ENCODE assay signal across 7 mouse cellular contexts in the genomic region with DNA sequence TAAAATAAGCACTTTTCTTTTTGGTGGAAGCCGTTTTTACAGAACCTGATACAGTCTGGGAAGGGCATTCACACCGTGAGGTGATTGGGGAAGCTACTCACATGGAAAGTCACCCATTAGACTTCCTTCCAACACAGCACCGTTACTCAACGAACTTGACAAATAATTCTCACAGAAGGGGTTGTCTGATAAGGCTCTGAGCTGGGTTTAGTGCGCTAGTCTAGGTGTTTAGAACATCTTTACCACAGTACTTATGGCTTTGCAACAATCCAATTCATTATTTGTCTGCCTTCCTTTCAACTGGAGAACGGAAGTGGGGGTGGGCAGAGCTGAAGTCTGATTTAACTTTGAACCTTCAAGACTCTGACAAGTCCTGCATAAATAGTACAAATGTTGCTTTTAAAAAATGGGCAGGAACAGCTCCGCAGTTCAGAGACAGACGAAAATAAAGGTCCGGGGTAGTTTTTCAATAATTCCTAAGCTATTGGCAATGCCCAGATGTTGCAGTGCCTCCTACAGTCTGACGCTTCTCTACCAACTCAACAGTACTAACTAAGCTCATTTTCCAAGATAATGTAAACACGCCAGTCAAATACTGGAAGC. TPM values are rescaled to one million over a fixed set of nuclear protein-coding genes. Genes with fewer than 3 reads are reported as not detected.
A peak's percentile ranks its signal among the peaks of the same experiment; 100 is the strongest.
DNase-seq lines count a peak whose midpoint lies in the region; ATAC-seq lines count a peak whose summit lies in the region.

No protein-coding gene starts in this region.

- WGBS in intestine, embryonic 15.5 days: 11% methylated on average over 11 of the region's 11 CpGs

- H3K27me3 ChIP-seq in erythroblast, embryonic 14.5 days (ENCODE audit: control insufficient read depth): no peaks in the 10 kb centered on the region
- H3K27me3 ChIP-seq in intestine, embryonic 15.5 days (replicated peaks): no peaks in the 10 kb centered on the region

- peak overlapping the region; percentile 84 for H3K4me2 ChIP-seq in intestine, embryonic 15.5 days (replicated peaks)

- peak overlapping the region; percentile 71; the same call in 1 of the 2 replicates for H3K27ac ChIP-seq in intestine, embryonic 15.5 days

- H3K9ac ChIP-seq in intestine, embryonic 15.5 days: peak overlapping the region; percentile 66

- H3K36me3 ChIP-seq in erythroblast, embryonic 14.5 days (ENCODE audit: control insufficient read depth): peaks cover 3% of the 10 kb centered on the region; the same call in 1 of the 2 replicates
- no peaks in the 10 kb centered on the region for H3K36me3 ChIP-seq in intestine, embryonic 15.5 days

- peak; percentile 66 for DNase-seq in A20 (ENCODE audit: low read depth, low spot score)
- peak; percentile 29 to 39 for DNase-seq in CD8-positive naive resting alpha-beta T cell, adult 2 months (ENCODE audit: low read depth in 2 of 2, low spot score in 2 of 2)
- DNase-seq in thymus, postnatal 14 days: peak; percentile 70
- no peak for DNase-seq in urinary bladder, postnatal 36 days (ENCODE audit: low spot score in 2 of 2)

- ATAC-seq in intestine, embryonic 15.5 days: peak; percentile 13
- peak; percentile 47 for ATAC-seq in megakaryocyte, adult 5-6 weeks (ENCODE audit: poor library complexity, severe bottlenecking)

- H3K4me1 ChIP-seq in erythroblast, embryonic 14.5 days (ENCODE audit: control insufficient read depth): peaks cover 20% of the 10 kb centered on the region
- peaks cover 6% of the 10 kb centered on the region; the same call in 1 of the 2 replicates for H3K4me1 ChIP-seq in intestine, embryonic 15.5 days (replicated peaks)

- H3K9me3 ChIP-seq in erythroblast, embryonic 14.5 days (ENCODE audit: control insufficient read depth, low read length): no peaks in the 10 kb centered on the region
- H3K9me3 ChIP-seq in intestine, embryonic 15.5 days: no peaks in the 10 kb centered on the region

- peak overlapping the region; percentile 78 for H3K4me3 ChIP-seq in erythroblast, embryonic 14.5 days (replicated peaks)
- peak overlapping the region; percentile 88 for H3K4me3 ChIP-seq in intestine, embryonic 15.5 days (replicated peaks)

RNA-seq across cellular contexts. Expression of a gene that starts 0.9 kb away (rescaled TPM):
- polyA plus RNA-seq in erythroblast, embryonic 14.5 days (2012): 0.02 and 0.03 TPM in 2 replicates
- polyA plus RNA-seq in intestine, embryonic 15.5 days (2015; fragmentation: Nextera tagmentation; extraction: Ambion mirVana): 30.7 and 34.9 TPM in 2 replicates
- total RNA-seq in megakaryocyte, adult 5-6 weeks (2015): 119 and 136 TPM in 2 replicates
- total RNA-seq in megakaryocyte, adult 5-6 weeks (2017): 69.1 and 73.0 TPM in 2 replicates

RNA-seq across cellular contexts. Expression of a gene that starts 24.1 kb away (rescaled TPM):
- polyA plus RNA-seq in erythroblast, embryonic 14.5 days (2012): 0.01 TPM in 2 replicates
- 6.3 and 6.7 TPM in 2 replicates for polyA plus RNA-seq in intestine, embryonic 15.5 days (2015; fragmentation: Nextera tagmentation; extraction: Ambion mirVana)
- 10.1 and 10.2 TPM in 2 replicates for total RNA-seq in megakaryocyte, adult 5-6 weeks (2015)
- total RNA-seq in megakaryocyte, adult 5-6 weeks (2017): 20.2 and 21.2 TPM in 2 replicates

RNA-seq across cellular contexts. Expression of a gene that starts 51.5 kb away (rescaled TPM):
- not detected in 2 replicates for polyA plus RNA-seq in erythroblast, embryonic 14.5 days (2012)
- polyA plus RNA-seq in intestine, embryonic 15.5 days (2015; fragmentation: Nextera tagmentation; extraction: Ambion mirVana): 3.2 and 4.2 TPM in 2 replicates
- not detected in 2 replicates for total RNA-seq in megakaryocyte, adult 5-6 weeks (2015)
- total RNA-seq in megakaryocyte, adult 5-6 weeks (2017): not detected in 2 replicates

RNA-seq across cellular contexts. Expression of a gene that starts 56.9 kb away (rescaled TPM):
- polyA plus RNA-seq in erythroblast, embryonic 14.5 days (2012): 0.04 TPM in 1 of 2 replicates, not detected in the other
- polyA plus RNA-seq in intestine, embryonic 15.5 days (2015; fragmentation: Nextera tagmentation; extraction: Ambion mirVana): 0.81 and 1.5 TPM in 2 replicates
- 22.6 and 25.4 TPM in 2 replicates for total RNA-seq in megakaryocyte, adult 5-6 weeks (2015)
- 33.0 and 34.0 TPM in 2 replicates for total RNA-seq in megakaryocyte, adult 5-6 weeks (2017)

Comparison
In these comparisons a context has a peak if more than half of its experiments do, and no peak if none do; other contexts are left out.
1. DNase-seq: peak in A20 (single experiment), CD8-positive naive resting alpha-beta T cell, adult 2 months (2 of 2) and thymus, postnatal 14 days (single experiment); none in urinary bladder, postnatal 36 days (0 of 2).
2. RNA of a gene that starts 0.9 kb away (polyA plus RNA-seq): 30.7 to 34.9 TPM in intestine, embryonic 15.5 days; 0.02 to 0.03 TPM in erythroblast, embryonic 14.5 days; every median in the first group is over 10 times any median in the second.